9 mouse cellular contexts compared by ENCODE assay signal in genomic region chr11:26961336-26961980, GRCm38 (mm10).
DNase-seq lines count a peak whose midpoint lies in the region; ATAC-seq and TF ChIP-seq lines count a peak whose summit lies in the region.
"Had no signal": no experiment of that assay in that cellular context is flagged by ENCODE, and none has a peak within 500 bp of the region (broad histone marks: within the 10 kb centered on the region; RNA-seq: fewer than 3 reads in every experiment).

No protein-coding gene starts in this region.

- no peaks in the 10 kb centered on the region for H3K9me3 ChIP-seq in MEL (replicated peaks; ENCODE audit: insufficient read depth, low read length)
- no peaks in the 10 kb centered on the region for H3K9me3 ChIP-seq in hindbrain, embryonic 10.5 days
- no peaks in the 10 kb centered on the region for H3K9me3 ChIP-seq in lung, postnatal 0 days (ENCODE audit: low read length)
- H3K9me3 ChIP-seq: megakaryocyte, embryonic 14.5 days had no signal

- H3K9ac ChIP-seq in MEL (ENCODE audit: control insufficient read depth, low read depth, low read length, poor library complexity, severe bottlenecking): no peak overlapping the region
- H3K9ac ChIP-seq in lung, postnatal 0 days (replicated peaks; ENCODE audit: low read depth): no peak overlapping the region

- WGBS in cerebellum, adult 2 months: 12% methylated on average over 5 of the region's 5 CpGs
- 11% methylated on average over 5 of the region's 5 CpGs for WGBS in hindbrain, embryonic 10.5 days
- WGBS in lung, postnatal 0 days: 8% methylated on average over 5 of the region's 5 CpGs

- peaks cover 0 to 5% of the 10 kb centered on the region in 2 experiments; a peak in 1 of 4 replicates for H3K4me1 ChIP-seq in MEL (ENCODE audit: control insufficient read depth in 1 of 2, insufficient read depth in 2 of 2, low read length in 2 of 2)
- no peaks in the 10 kb centered on the region for H3K4me1 ChIP-seq in cerebellum, adult 2 months (ENCODE audit: control insufficient read depth, insufficient read depth, low read length)
- H3K4me1 ChIP-seq in hindbrain, embryonic 10.5 days (replicated peaks): peaks cover 18% of the 10 kb centered on the region
- H3K4me1 ChIP-seq in lung, postnatal 0 days (ENCODE audit: insufficient read depth, low read depth, low read length): no peaks in the 10 kb centered on the region
- H3K4me1 ChIP-seq: megakaryocyte, embryonic 14.5 days had no signal

- ATAC-seq in frontal cortex, adult (ENCODE audit: low TSS enrichment): peak; percentile 94
- peak; percentile 75 for ATAC-seq in lung, postnatal 0 days

- no peak overlapping the region for H3K27ac ChIP-seq in MEL (ENCODE audit: control insufficient read depth, low read depth, low read length)
- no peak overlapping the region for H3K27ac ChIP-seq in cerebellum, adult 2 months (ENCODE audit: insufficient read depth, low read length)
- H3K27ac ChIP-seq in hindbrain, embryonic 10.5 days: peak overlapping the region; percentile 75
- no peak overlapping the region for H3K27ac ChIP-seq in lung, postnatal 0 days (ENCODE audit: low read length)

- H3K27me3 ChIP-seq in MEL (ENCODE audit: control insufficient read depth in 1 of 2, insufficient read depth in 2 of 2, low read length in 2 of 2): peaks cover 2 to 3% of the 10 kb centered on the region in 2 experiments; a peak in 2 of 4 replicates
- H3K27me3 ChIP-seq in cerebellum, adult 2 months (ENCODE audit: control insufficient read depth, insufficient read depth, low read length): no peaks in the 10 kb centered on the region; the same call in 1 of the 2 replicates
- no peaks in the 10 kb centered on the region for H3K27me3 ChIP-seq in hindbrain, embryonic 10.5 days (ENCODE audit: insufficient read depth, poor library complexity, severe bottlenecking)
- no peaks in the 10 kb centered on the region for H3K27me3 ChIP-seq in lung, postnatal 0 days (replicated peaks; ENCODE audit: insufficient read depth, low read length)
- H3K27me3 ChIP-seq: megakaryocyte, embryonic 14.5 days had no signal

- no peaks in the 10 kb centered on the region; a peak in 1 of 4 replicates for H3K36me3 ChIP-seq in MEL (ENCODE audit: control insufficient read depth in 1 of 2, insufficient read depth in 2 of 2, low read length in 2 of 2)
- H3K36me3 ChIP-seq in hindbrain, embryonic 10.5 days: no peaks in the 10 kb centered on the region
- no peaks in the 10 kb centered on the region for H3K36me3 ChIP-seq in lung, postnatal 0 days (ENCODE audit: insufficient read depth, low read length)

- DNase-seq in MEL (ENCODE audit: low read depth, low spot score): peak; percentile 85
- peak; percentile 66 to 80 for DNase-seq in cerebellum, adult 2 months
- DNase-seq in hindbrain, embryonic 10.5 days (ENCODE audit: low spot score): peak; percentile 93
- peak; percentile 75 for DNase-seq in layer of hippocampus, adult 9-10 months (ENCODE audit: low spot score)
- peak; percentile 80 for DNase-seq in lung, postnatal 0 days (ENCODE audit: low spot score)
- peak; percentile 48 for DNase-seq in retina, adult 2 months (ENCODE audit: low read depth, low spot score)
- peak; percentile 59 for DNase-seq in thymus, postnatal 25 days

- no peak for TF ChIP-seq EP300 in MEL (IDR thresholded peaks at IDR 0.05; ENCODE audit: low read depth in 1 of 2, low read length in 2 of 2)
- no peak for TF ChIP-seq EP300 in lung, postnatal 0 days (IDR thresholded peaks at IDR 0.05)

- TF ChIP-seq RAD21 in MEL (IDR thresholded peaks at IDR 0.05; ENCODE audit: low read depth, low read length): peak; percentile 92

- H3K4me2 ChIP-seq in lung, postnatal 0 days (replicated peaks; ENCODE audit: low read depth, low read length): no peak overlapping the region

- no peak for TF ChIP-seq POLR2A in MEL (IDR thresholded peaks at IDR 0.05; ENCODE audit: control insufficient read depth in 1 of 2, insufficient read depth in 1 of 2, low read depth in 1 of 2, low read length in 2 of 2, poor library complexity in 1 of 2)
- no peak for TF ChIP-seq POLR2A in cerebellum, adult 2 months (IDR thresholded peaks at IDR 0.05; ENCODE audit: borderline replicate concordance, insufficient read depth, low read length)

- H3K79me2 ChIP-seq in MEL (ENCODE audit: control insufficient read depth, insufficient read depth, low read length, poor library complexity): no peaks in the 10 kb centered on the region

- no peak overlapping the region for H3K4me3 ChIP-seq in MEL (ENCODE audit: control insufficient read depth in 1 of 2, insufficient read depth in 1 of 2, low read depth in 2 of 2, low read length in 2 of 2)
- H3K4me3 ChIP-seq in cerebellum, adult 2 months (replicated peaks; ENCODE audit: insufficient read depth, low read depth, low read length): no peak overlapping the region
- H3K4me3 ChIP-seq in hindbrain, embryonic 10.5 days: no peak overlapping the region
- H3K4me3 ChIP-seq in lung, postnatal 0 days (ENCODE audit: low read depth, low read length): no peak overlapping the region
- H3K4me3 ChIP-seq: megakaryocyte, embryonic 14.5 days had no signal

- TF ChIP-seq CTCF in MEL (IDR thresholded peaks at IDR 0.05 in 2 of 3, conservative IDR thresholded peaks at IDR 0.05 in 1 of 3; ENCODE audit: control insufficient read depth in 1 of 3, insufficient read depth in 1 of 3, low read depth in 2 of 3, low read length in 3 of 3, poor library complexity in 1 of 3, severe bottlenecking in 1 of 3): peak; percentile 77 to 99 (median 84)
- peak; percentile 88 for TF ChIP-seq CTCF in cerebellum, adult 2 months (IDR thresholded peaks at IDR 0.05; ENCODE audit: borderline replicate concordance, insufficient read depth, low read depth, low read length)
- TF ChIP-seq CTCF in lung, postnatal 0 days (IDR thresholded peaks at IDR 0.05): peak; percentile 83

TF ChIP-seq in MEL, 35 proteins besides CTCF, POLR2A, EP300 and RAD21:
- TF ChIP-seq MAX (IDR thresholded peaks at IDR 0.05; ENCODE audit: low read length) (no peak), GABPA (IDR thresholded peaks at IDR 0.05; ENCODE audit: low read depth, low read length) (no peak), POLR2AphosphoS2 (IDR thresholded peaks at IDR 0.05; ENCODE audit: low read length) (no peak), E2F4 (IDR thresholded peaks at IDR 0.05; ENCODE audit: borderline replicate concordance, low read depth, low read length) (no peak), POLR2AphosphoS5 (IDR thresholded peaks at IDR 0.05; ENCODE audit: borderline replicate concordance, low read depth, low read length) (no peak), ZMIZ1 (IDR thresholded peaks at IDR 0.05; ENCODE audit: low read depth, low read length) (no peak), CHD1 (IDR thresholded peaks at IDR 0.05; ENCODE audit: low read depth, low read length) (no peak), RCOR1 (IDR thresholded peaks at IDR 0.05; ENCODE audit: low read depth, low read length) (no peak), BHLHE40 (IDR thresholded peaks at IDR 0.05; ENCODE audit: borderline replicate concordance, low read depth, low read length) (peak; percentile 36; the same call in 1 of the 2 replicates), CHD2 (IDR thresholded peaks at IDR 0.05; ENCODE audit: low read length) (no peak), USF2 (IDR thresholded peaks at IDR 0.05; ENCODE audit: borderline replicate concordance in 1 of 2, insufficient read depth in 1 of 2, low read depth in 1 of 2, low read length in 2 of 2) (no peak), TCF12 (IDR thresholded peaks at IDR 0.05; ENCODE audit: low read depth, low read length) (no peak), MXI1 (IDR thresholded peaks at IDR 0.05; ENCODE audit: low read depth, low read length) (no peak), TAL1 (IDR thresholded peaks at IDR 0.05; ENCODE audit: low read length) (no peak), MEF2A (IDR thresholded peaks at IDR 0.05; ENCODE audit: extremely low read depth, insufficient replicate concordance, low read depth, low read length, poor library complexity, severe bottlenecking) (no peak), ETS1 (IDR thresholded peaks at IDR 0.05; ENCODE audit: low read depth, low read length) (no peak), MYB (IDR thresholded peaks at IDR 0.05; ENCODE audit: low read depth, low read length) (no peak), NELFE (IDR thresholded peaks at IDR 0.05; ENCODE audit: low read depth, low read length) (no peak), ELF1 (IDR thresholded peaks at IDR 0.05; ENCODE audit: low read depth, low read length) (no peak), UBTF (IDR thresholded peaks at IDR 0.05; ENCODE audit: borderline replicate concordance, insufficient read depth, low read depth, low read length) (no peak), KAT2A (conservative IDR thresholded peaks at IDR 0.05; ENCODE audit: low read depth, low read length) (no peak), SMC3 (IDR thresholded peaks at IDR 0.05; ENCODE audit: low read depth, low read length) (peak; percentile 88), ZKSCAN1 (IDR thresholded peaks at IDR 0.05; ENCODE audit: low read depth, low read length) (no peak), TBP (IDR thresholded peaks at IDR 0.05; ENCODE audit: low read depth, low read length) (no peak), USF1 (IDR thresholded peaks at IDR 0.05; ENCODE audit: low read depth, low read length) (no peak), JUND (IDR thresholded peaks at IDR 0.05; ENCODE audit: low read depth, low read length) (0 out of 2 replicates have a peak, but pooled peaks have one; percentile 25), ZC3H11A (IDR thresholded peaks at IDR 0.05; ENCODE audit: low read depth, low read length) (peak; percentile 86), ZNF384 (IDR thresholded peaks at IDR 0.05; ENCODE audit: low read depth, low read length) (no peak), SIN3A (IDR thresholded peaks at IDR 0.05; ENCODE audit: low read length) (no peak), MAFK (IDR thresholded peaks at IDR 0.05; ENCODE audit: borderline replicate concordance, low read depth, low read length) (no peak), GATA1 (IDR thresholded peaks at IDR 0.05; ENCODE audit: low read depth, low read length) (no peak), HCFC1 (IDR thresholded peaks at IDR 0.05; ENCODE audit: low read depth, low read length) (no peak), MYC (IDR thresholded peaks at IDR 0.05; ENCODE audit: low read depth, low read length) (no peak), NRF1 (IDR thresholded peaks at IDR 0.05; ENCODE audit: insufficient read depth, low read depth, low read length, poor library complexity, severe bottlenecking) (no peak), MAZ (IDR thresholded peaks at IDR 0.05; ENCODE audit: low read depth, low read length) (peak; percentile 29; the same call in 1 of the 2 replicates)
